Mouse (Mus musculus): ENCODE data around the gene Olfr1002. TPM values are rescaled to one million over a fixed set of nuclear protein-coding genes. Genes with fewer than 3 reads are reported as not detected.

Olfr1002 gene
- polyA plus RNA-seq, 1 experiment = not detected

Other genes with a start within 250 kb of the Olfr1002 start
- gene Olfr992, start 241.2 kb downstream of the Olfr1002 start, polyA plus RNA-seq (2012; fragmentation: generic; extraction: Trizol) = not detected
- not detected for gene Olfr993, start 235.8 kb downstream of the Olfr1002 start, polyA plus RNA-seq (2012; fragmentation: generic; extraction: Trizol)
- not detected for gene Olfr994, start 214.3 kb downstream of the Olfr1002 start, polyA plus RNA-seq (2012; fragmentation: generic; extraction: Trizol)
- gene Olfr995, start 207.1 kb downstream of the Olfr1002 start, polyA plus RNA-seq (2012; fragmentation: generic; extraction: Trizol) = not detected
- gene 4833423E24Rik, start 131.7 kb downstream of the Olfr1002 start, polyA plus RNA-seq (2012; fragmentation: generic; extraction: Trizol) = not detected
- gene Olfr996, start 71.5 kb downstream of the Olfr1002 start, polyA plus RNA-seq (2012; fragmentation: generic; extraction: Trizol) = not detected
- gene Olfr998, start 61.8 kb downstream of the Olfr1002 start, polyA plus RNA-seq (2012; fragmentation: generic; extraction: Trizol) = not detected
- gene Olfr1000, start 38.8 kb downstream of the Olfr1002 start, polyA plus RNA-seq (2012; fragmentation: generic; extraction: Trizol) = not detected
- not detected for gene Olfr154, start 13.8 kb upstream of the Olfr1002 start, polyA plus RNA-seq (2012; fragmentation: generic; extraction: Trizol)
- gene Olfr1006, start 28.1 kb upstream of the Olfr1002 start, polyA plus RNA-seq (2012; fragmentation: generic; extraction: Trizol) = not detected
- gene Olfr1008, start 38.7 kb upstream of the Olfr1002 start, polyA plus RNA-seq (2012; fragmentation: generic; extraction: Trizol) = not detected
- not detected for gene Olfr1009, start 64.7 kb upstream of the Olfr1002 start, polyA plus RNA-seq (2012; fragmentation: generic; extraction: Trizol)
- gene Olfr1012, start 112.1 kb upstream of the Olfr1002 start, polyA plus RNA-seq (2012; fragmentation: generic; extraction: Trizol) = not detected
- not detected for gene Olfr1013, start 116.4 kb upstream of the Olfr1002 start, polyA plus RNA-seq (2012; fragmentation: generic; extraction: Trizol)
- not detected for gene Olfr1014, start 122.0 kb upstream of the Olfr1002 start, polyA plus RNA-seq (2012; fragmentation: generic; extraction: Trizol)
- gene Olfr1015, start 131.3 kb upstream of the Olfr1002 start, polyA plus RNA-seq (2012; fragmentation: generic; extraction: Trizol) = not detected
- gene Olfr1016, start 151.8 kb upstream of the Olfr1002 start, polyA plus RNA-seq (2012; fragmentation: generic; extraction: Trizol) = not detected
- gene Olfr1018, start 167.8 kb upstream of the Olfr1002 start, polyA plus RNA-seq (2012; fragmentation: generic; extraction: Trizol) = not detected
- gene Olfr1019, start 194.8 kb upstream of the Olfr1002 start, polyA plus RNA-seq (2012; fragmentation: generic; extraction: Trizol) = not detected
- not detected for gene Olfr1020, start 196.3 kb upstream of the Olfr1002 start, polyA plus RNA-seq (2012; fragmentation: generic; extraction: Trizol)
- gene Olfr1022, start 217.9 kb upstream of the Olfr1002 start, polyA plus RNA-seq (2012; fragmentation: generic; extraction: Trizol) = not detected
- gene Olfr1023, start 234.9 kb upstream of the Olfr1002 start, polyA plus RNA-seq (2012; fragmentation: generic; extraction: Trizol) = not detected

Measured in myocyte (in vitro differentiated cells).